Mouse (Mus musculus): ENCODE measurements around the gene Alkbh3.

DNA sequence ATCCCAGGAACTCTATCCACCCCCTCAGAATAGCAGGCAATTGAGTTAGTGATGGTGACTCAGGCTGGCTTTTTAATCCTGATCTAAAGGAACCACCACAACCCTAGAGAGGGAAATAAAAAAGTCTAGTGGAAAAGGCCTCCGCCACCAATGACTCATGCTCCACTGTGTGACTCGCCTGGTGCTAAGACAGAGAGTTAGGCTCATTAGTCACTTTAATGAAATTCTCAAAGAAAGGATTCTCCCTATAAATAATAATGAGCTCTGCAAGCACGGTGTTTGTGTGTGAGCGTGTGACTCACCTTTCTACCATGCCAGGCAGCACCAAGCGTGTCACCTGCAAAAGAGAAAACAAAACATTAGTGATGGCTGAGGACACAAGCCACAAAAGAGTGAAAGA, 41.3 kb upstream of the Alkbh3 start:
- no peak for TF ChIP-seq CTCF (IDR thresholded peaks at IDR 0.05; ENCODE audit: control insufficient read depth, insufficient read depth, low read length)
- no peak for TF ChIP-seq POLR2A (IDR thresholded peaks at IDR 0.05; ENCODE audit: borderline replicate concordance, control insufficient read depth, low read depth, low read length)

Measured in bone marrow, adult 2 months (tissue).